Mouse (Mus musculus) c-Kit-positive CD71-positive TER-119-positive erythroid progenitor cells, embryonic 14.5 days (primary cell): ENCODE results near the gene Mrgpra2b.
"Not testable (repeated sequence)": the region's sequence is repeated elsewhere in the genome, so short reads cannot be mapped to it uniquely, and the experiment has no call there.

Experiments
- DNase-seq: peaks from one replicate; pipeline ENCODE4 v3.0.0-alpha.2; 2013; ENCODE audit warnings: low spot score

Gene Mrgpra2b

GRCm38 (mm10) chr7:47528762-47529161 is at the start of gene Mrgpra2b:
Mrgpra2b (minus strand) TSS chr7:47528862.
- DNase-seq, result no peak

- no peak for DNase-seq
Measured at GRCm38 (mm10) chr7:47516379-47516778, 12.3 kb downstream of the Mrgpra2b start.

- no peak for DNase-seq
Measured at GRCm38 (mm10) chr7:47515050-47515449, 13.6 kb downstream of the Mrgpra2b start.

GRCm38 (mm10) chr7:47502953-47503352 is 25.7 kb downstream of the Mrgpra2b start:
- DNase-seq, result no peak

GRCm38 (mm10) chr7:47491266-47491665 is 37.4 kb downstream of the Mrgpra2b start:
- DNase-seq, result not testable (repeated sequence)

GRCm38 (mm10) chr7:47489438-47489837 is 39.2 kb downstream of the Mrgpra2b start:
- not testable (repeated sequence) for DNase-seq

GRCm38 (mm10) chr7:47483181-47483580 is 45.5 kb downstream of the Mrgpra2b start:
- not testable (repeated sequence) for DNase-seq

- not testable (repeated sequence) for DNase-seq
Measured at GRCm38 (mm10) chr7:47473904-47474303, 54.8 kb downstream of the Mrgpra2b start.

GRCm38 (mm10) chr7:47465278-47465981 is 63.2 kb downstream of the Mrgpra2b start:
- not testable (repeated sequence) for DNase-seq

GRCm38 (mm10) chr7:47452015-47452414 is 76.6 kb downstream of the Mrgpra2b start, which contains the start of gene Mrgpra2a:
Mrgpra2a (minus strand) TSS chr7:47452139.
- not testable (repeated sequence) for DNase-seq

GRCm38 (mm10) chr7:47445729-47446128 is 82.9 kb downstream of the Mrgpra2b start:
- DNase-seq, result not testable (repeated sequence)

- not testable (repeated sequence) for DNase-seq
Measured at GRCm38 (mm10) chr7:47436463-47436862, 92.2 kb downstream of the Mrgpra2b start.

GRCm38 (mm10) chr7:47427815-47428508 is 100.7 kb downstream of the Mrgpra2b start:
- DNase-seq, result not testable (repeated sequence)
